Mouse (Mus musculus) Muller cell, postnatal 12 days (primary cell): ENCODE results near the gene Aimp2.

ENCODE experiments used
- DNase-seq: peaks from one replicate; pipeline ENCODE4 v3.0.0-alpha.2; 2015; ENCODE audit errors: inconsistent ontology term

Aimp2 gene

GRCm38 (mm10) chr5:143909417-143910400 is at the start of gene Aimp2, which contains the start of gene Pms2:
Gene Aimp2, minus strand, starts transcription at chr5:143909847.
Gene Pms2, plus strand, starts transcription at chr5:143909964.
- DNase-seq = peak; percentile 99

DNA sequence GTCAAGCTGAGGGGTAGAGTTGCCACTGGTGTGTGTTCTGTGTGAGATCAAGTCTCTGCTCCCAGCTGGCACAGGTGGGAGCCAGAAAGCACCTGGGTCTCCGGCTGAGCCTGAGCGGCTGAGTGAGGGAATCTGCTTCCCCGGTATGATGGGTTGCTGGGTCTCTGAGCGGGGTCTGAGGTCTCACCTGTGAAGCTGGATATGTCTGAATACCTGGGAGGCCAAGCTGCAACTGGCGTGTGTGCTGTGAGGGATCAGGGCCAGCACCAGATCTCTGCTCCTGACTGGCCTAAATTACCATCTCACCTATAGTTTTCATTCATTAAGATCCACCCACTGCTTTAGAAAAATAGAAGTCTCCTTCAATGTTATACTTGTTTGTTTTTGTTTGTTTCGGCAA is 47.5 kb upstream of the Aimp2 start:
- no peak for DNase-seq

DNA sequence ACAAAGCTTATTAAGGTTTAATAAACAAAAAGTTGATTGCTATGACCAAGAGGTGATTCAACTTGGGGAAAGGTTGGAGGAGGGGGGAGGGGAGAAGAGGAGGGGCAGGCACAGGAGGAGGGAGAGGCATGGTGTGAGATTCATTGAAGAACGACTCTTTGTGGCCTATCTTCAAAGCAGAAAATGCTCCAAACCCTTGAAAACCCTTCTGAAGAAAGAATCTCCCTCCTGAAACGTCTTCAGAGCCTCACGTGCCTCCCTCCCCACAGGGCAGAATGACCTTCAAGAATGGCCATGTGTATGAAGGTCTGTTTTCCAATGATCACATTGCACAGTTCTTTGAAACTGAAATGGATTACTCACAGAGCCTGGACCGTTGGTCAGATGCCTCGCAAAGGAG is 40.4 kb upstream of the Aimp2 start:
- no peak for DNase-seq

DNA sequence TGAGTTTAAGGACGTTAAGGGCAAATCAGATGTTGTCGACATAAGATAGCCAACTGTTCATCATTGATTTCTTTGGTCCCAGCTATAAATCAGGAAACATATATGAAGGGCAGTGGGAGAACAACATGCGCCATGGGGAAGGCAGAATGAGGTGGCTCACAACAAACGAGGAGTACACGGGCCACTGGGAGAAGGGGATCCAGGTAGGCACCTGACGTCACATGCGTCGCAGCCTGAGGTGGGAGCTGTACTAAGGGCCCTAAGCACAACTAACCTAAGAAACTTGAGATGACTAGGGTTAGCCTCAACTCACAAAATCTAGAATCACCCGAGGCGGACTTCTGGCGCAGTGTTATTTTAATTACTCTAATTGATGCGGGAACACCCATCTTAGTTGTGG is 38.7 kb upstream of the Aimp2 start:
- DNase-seq = no peak

GRCm38 (mm10) chr5:143943231-143944125 is 33.8 kb upstream of the Aimp2 start:
- no peak for DNase-seq

DNA sequence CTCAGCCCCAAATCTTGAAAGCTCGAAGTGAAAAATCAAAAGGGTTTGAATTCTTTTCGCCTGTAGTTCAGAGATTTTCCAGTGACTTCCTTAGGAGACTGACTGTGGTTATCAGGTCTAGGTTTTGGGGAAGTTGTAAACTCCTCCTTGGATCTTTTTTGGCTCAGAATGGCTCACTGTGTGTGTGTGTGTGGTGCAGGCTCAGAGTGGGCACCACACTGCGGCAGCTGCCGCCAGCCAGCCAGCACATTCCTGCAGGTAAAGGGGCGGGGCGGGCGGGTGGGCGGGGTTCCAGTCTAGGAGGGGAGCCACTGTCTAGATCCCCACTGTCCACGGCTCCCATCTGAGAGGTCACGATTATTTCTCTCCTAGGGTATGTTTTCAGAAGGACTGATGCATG is 31.9 kb upstream of the Aimp2 start:
- no peak for DNase-seq

DNA sequence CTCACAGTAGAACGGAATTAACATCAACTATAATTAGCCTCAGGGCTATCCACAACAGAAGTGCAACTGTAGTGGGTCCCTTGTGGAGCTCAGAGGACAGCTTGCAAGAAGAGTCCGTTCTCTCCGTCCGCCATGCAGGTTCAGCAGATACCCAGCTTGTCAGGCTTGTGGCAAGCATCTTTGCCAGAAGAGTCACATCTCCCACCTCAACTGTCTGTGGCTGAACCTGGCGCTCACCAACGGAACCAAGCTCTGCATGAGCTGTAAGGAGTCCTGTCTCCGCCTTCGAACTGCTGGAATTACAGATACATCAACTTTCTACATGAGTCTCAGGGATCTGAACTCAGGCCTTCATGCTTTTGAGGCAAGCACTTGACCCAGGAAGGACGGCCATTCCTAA is 26.5 kb upstream of the Aimp2 start:
- DNase-seq = no peak

DNA sequence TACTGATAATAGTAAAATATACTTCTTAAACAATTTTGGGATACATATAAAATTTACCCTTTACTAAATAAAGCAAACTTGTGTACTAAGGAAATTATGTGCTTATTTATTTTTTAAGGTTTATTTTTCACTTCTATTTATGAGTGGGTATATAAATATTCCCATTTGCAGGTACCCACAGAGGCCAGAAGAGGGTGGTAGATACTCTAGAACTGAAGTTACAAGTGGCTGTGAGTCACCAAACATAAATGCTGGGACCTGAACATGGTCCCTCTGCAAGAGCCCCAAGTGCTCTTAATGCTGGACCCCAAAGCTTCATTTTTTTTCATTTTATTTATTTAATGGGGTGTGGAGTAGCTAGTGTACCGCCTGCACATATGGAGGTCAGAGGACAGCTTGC is 24.2 kb upstream of the Aimp2 start:
- DNase-seq = no peak

- no peak for DNase-seq
These were observed 23.8 kb upstream of the Aimp2 start for GRCm38 (mm10) chr5:143933414-143933813.

GRCm38 (mm10) chr5:143932831-143933230 is 23.2 kb upstream of the Aimp2 start, which contains the start of gene Rsph10b:
Gene Rsph10b, plus strand, starts transcription at chr5:143933035.
- no peak for DNase-seq

DNA sequence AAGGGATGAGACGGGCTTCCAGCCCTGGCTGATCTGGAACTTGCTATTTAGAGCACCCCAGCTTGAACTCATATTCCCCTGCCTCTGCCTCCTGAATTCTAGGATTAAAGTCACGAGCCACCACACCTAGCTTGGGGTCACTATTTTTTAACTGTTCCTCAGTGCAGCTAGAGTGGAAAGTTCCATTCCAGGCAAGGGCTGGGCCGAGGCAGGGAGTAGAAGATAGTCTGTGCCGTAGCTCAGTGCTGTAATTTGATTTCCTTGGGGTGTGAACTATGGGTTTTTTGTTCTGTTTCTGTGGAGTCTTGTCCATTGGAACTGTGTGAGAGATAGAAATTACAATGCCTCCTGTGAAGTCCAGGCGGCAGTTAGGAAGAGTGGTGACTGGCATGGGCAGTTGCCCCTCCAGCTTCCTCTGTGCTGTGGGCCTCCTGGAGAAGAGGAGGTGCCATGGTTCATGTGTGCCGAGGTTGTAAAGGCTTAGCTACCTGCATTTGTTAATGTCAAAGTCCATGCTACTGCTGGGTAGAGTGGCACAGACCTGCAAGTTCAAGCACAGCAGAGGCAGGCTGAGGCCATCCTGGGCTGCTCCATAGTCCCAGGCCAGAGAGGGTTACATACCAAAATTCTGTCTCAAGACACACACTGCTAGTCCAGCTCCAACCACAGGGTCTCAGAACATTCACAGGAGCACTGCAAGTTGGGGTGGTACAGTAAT is 22.4 kb upstream of the Aimp2 start:
- no peak for DNase-seq

- no peak for DNase-seq
These were observed 21.0 kb upstream of the Aimp2 start for GRCm38 (mm10) chr5:143930656-143931055.

DNA sequence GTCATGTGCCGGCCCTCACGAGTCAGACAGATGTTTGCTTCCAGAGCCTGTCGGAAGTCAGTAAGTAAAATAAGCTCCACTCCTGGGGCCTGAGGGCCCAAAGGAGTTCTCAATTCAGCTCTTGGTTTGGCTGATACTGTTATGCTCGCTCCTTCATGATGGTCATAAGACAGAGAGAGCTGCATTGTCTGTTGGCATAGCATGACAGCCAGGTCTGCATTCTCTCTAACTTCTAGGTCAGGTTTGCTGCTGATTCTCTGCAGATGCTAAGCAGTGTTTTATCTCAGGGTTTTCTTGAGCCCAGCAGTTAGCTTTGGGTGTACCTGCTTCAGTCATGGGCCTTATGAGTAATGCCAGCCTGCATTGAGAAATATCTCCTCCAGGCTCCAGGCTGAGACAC is 19.6 kb upstream of the Aimp2 start:
- no peak for DNase-seq

DNA sequence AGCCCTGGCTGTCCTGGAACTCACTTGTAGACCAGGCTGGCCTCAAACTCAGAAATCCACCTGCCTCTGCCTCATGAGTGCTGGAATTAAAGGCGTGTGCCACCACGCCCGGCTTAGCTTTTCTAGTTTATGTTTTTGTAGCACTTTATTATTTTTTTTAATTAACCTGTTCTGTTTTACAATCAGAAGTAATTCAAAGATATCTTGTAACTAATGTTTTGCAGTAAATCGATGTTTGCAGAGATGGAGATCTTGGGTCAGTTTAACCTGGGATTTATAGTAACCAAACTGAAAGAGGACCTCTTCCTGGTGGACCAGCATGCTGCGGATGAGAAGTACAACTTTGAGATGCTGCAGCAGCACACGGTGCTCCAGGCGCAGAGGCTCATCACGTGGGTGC is 18.2 kb upstream of the Aimp2 start, which contains the start of gene Gm42421:
Gm42421 (plus strand) TSS at position 301 of the 400 bp plus-strand sequence.
- DNase-seq = no peak

GRCm38 (mm10) chr5:143924781-143925452 is 15.3 kb upstream of the Aimp2 start:
- DNase-seq = no peak

GRCm38 (mm10) chr5:143918120-143918519 is 8.5 kb upstream of the Aimp2 start:
- DNase-seq = no peak

DNA sequence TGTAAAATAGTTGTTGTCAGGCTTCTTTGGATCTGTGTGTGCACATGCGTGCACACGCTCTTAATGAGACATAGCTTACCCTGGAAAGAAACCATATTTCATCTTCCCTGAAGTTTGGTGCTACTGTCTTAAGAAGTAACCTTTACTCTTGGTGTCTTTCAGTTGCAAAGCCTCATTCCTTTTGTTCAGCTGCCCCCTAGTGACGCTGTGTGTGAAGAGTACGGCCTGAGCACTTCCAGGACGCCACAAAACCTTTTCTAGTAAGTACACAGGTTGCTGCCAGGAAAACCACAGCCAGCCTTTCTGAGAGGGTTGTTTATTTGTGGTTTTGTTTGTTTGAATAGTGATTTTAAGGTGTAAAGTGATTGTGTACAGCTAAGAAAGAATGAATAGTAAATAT is 7.8 kb upstream of the Aimp2 start:
- DNase-seq = peak; percentile 25

DNA sequence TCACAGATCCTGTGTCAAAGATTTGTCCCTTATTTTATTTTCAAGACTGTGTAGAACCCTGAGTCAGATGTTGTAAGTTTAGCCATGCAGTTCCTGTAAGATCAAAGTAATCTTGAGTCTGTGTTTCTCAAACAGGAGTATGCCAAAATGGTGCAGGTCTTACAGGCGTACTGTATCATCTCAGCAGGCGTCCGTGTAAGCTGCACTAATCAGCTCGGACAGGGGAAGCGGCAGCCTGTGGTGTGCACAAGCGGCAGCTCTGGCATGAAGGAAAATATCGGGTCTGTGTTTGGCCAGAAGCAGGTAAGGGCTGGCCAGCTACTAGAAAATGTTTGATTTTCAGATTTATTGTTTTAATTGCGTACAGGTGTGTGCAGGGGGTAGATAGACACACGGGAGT is 6.6 kb upstream of the Aimp2 start:
- no peak for DNase-seq

- DNase-seq = no peak
These were observed 721 bp downstream of the Aimp2 start for GRCm38 (mm10) chr5:143908926-143909325.

DNA sequence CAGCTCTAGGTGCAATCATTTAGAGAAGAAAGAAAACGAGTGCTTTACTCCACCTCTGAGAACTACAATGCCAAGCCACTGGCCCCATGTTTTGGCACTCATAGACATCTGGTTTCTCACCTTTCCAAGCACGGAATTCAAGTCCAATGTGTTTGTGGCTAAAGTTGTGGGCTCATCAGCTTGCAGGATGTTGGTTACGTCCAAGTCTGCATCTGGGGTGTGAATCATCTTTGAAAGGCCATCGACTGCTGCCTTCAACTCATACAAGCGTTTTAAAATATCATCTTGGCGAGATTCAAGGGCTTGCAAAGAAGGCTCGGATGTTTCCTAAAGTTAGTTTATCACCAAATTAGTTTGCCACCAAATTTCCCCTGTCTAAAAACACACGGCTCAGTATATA is 3.2 kb downstream of the Aimp2 start:
- DNase-seq = no peak

DNA sequence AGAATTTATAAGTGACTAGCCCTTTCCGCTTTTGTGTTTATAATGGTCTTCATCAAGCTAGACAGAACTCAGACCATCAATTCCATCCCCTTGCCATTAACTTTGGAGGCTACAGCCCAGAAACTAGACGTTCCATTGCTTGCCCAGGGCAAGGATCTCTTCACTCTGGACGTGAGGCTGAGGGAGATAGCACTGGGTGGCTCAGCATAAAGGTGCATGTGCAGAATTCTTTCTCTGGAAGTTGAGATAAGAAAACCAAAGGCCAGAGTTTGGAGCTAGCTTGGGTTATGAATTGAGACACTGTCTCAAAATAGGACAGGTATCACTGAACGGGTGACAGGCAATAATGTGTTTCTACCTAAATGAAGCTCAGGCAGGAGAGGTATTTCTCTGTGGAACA is 5.8 kb downstream of the Aimp2 start:
- no peak for DNase-seq
